In genomic region chr10:107485870-107486269, GRCm38 (mm10) we compare ENCODE assay signal across 29 mouse cellular contexts. TPM values are rescaled to one million over a fixed set of nuclear protein-coding genes. Genes with fewer than 3 reads are reported as not detected.
A peak's percentile ranks its signal among the peaks of the same experiment; 100 is the strongest.
DNase-seq lines count a peak whose midpoint lies in the region; ATAC-seq lines count a peak whose summit lies in the region.
"Had no signal": no experiment of that assay in that cellular context is flagged by ENCODE, and none has a peak within 500 bp of the region (broad histone marks: within the 10 kb centered on the region; RNA-seq: fewer than 3 reads in every experiment).

Gene Myf5 (minus strand): TSS chr10:107486134.

- no peaks in the 10 kb centered on the region for H3K36me3 ChIP-seq in limb, embryonic 12.5 days
- H3K36me3 ChIP-seq in intestine, embryonic 15.5 days: no peaks in the 10 kb centered on the region
- H3K36me3 ChIP-seq: forebrain, embryonic 12.5 days; G1E; kidney, embryonic 15.5 days; liver, embryonic 15.5 days; neural tube, embryonic 13.5 days; stomach, embryonic 15.5 days had no signal

- peaks cover 10% of the 10 kb centered on the region; the same call in 1 of the 2 replicates for H3K4me1 ChIP-seq in limb, embryonic 12.5 days (replicated peaks)
- H3K4me1 ChIP-seq in intestine, embryonic 15.5 days (replicated peaks): no peaks in the 10 kb centered on the region
- H3K4me1 ChIP-seq: kidney, embryonic 15.5 days; liver, embryonic 15.5 days; neural tube, embryonic 13.5 days; stomach, embryonic 15.5 days had no signal

- peaks cover 32% of the 10 kb centered on the region for H3K27me3 ChIP-seq in limb, embryonic 12.5 days
- H3K27me3 ChIP-seq in intestine, embryonic 15.5 days (replicated peaks): no peaks in the 10 kb centered on the region
- H3K27me3 ChIP-seq: forebrain, embryonic 12.5 days; liver, embryonic 15.5 days; neural tube, embryonic 13.5 days; stomach, embryonic 15.5 days had no signal

- intact Hi-C loops in gastrocnemius, postnatal 14 days (cut with DNase I; ENCODE audit: low total_unique reads): no loop called here

- 0 out of 2 replicates have a peak, but pooled peaks have one; percentile 45 for ATAC-seq in limb, embryonic 12.5 days (ENCODE audit: insufficient number of reproducible peaks, insufficient read depth, low FRiP score, low TSS enrichment, low read depth)
- ATAC-seq in intestine, embryonic 15.5 days: no peak
- ATAC-seq: activated CD4-positive, CD25-positive, alpha-beta regulatory T cell, adult 4 months; hindbrain, embryonic 16.5 days; intestine, postnatal 0 days; midbrain, embryonic 16.5 days had no signal

- H3K9ac ChIP-seq in limb, embryonic 12.5 days (replicated peaks): no peak within 1 kb of the TSS
- no peak within 1 kb of the TSS for H3K9ac ChIP-seq in intestine, embryonic 15.5 days
- H3K9ac ChIP-seq: forebrain, embryonic 12.5 days; kidney, embryonic 15.5 days; liver, embryonic 15.5 days; neural tube, embryonic 13.5 days; stomach, embryonic 15.5 days had no signal

- H3K4me3 ChIP-seq in limb, embryonic 12.5 days (replicated peaks): peak within 1 kb of the TSS; percentile 18; the same call in 1 of the 2 replicates
- no peak within 1 kb of the TSS for H3K4me3 ChIP-seq in intestine, embryonic 15.5 days (replicated peaks)
- H3K4me3 ChIP-seq: forebrain, embryonic 12.5 days; kidney, embryonic 15.5 days; layer of hippocampus, adult 2 months; liver, embryonic 15.5 days; neural tube, embryonic 13.5 days; stomach, embryonic 15.5 days had no signal

- DNase-seq in gastrocnemius, postnatal 14 days: peak; percentile 12
- DNase-seq in gastrocnemius, adult 18-20 months (ENCODE audit: low spot score): no peak
- peak; percentile 10 for DNase-seq in retina, embryonic 14.5 days (ENCODE audit: low spot score)
- no peak for DNase-seq in retina, postnatal 1 day
- DNase-seq in adrenal gland, adult 18-20 months (ENCODE audit: low spot score in 2 of 2): no peak
- DNase-seq: adrenal gland, postnatal 25 days; cerebellum, adult 11 months; cerebellum, postnatal 10 days; gastrocnemius, postnatal 10 days; left cerebral cortex, postnatal 4 days; lung, postnatal 14 days; right cerebral cortex, postnatal 14 days; spleen, adult 18-20 months had no signal

- 0 out of 2 replicates have a peak within 1 kb of the TSS, but pooled peaks have one; percentile 29 for H3K27ac ChIP-seq in limb, embryonic 12.5 days
- H3K27ac ChIP-seq in intestine, embryonic 15.5 days: no peak within 1 kb of the TSS
- H3K27ac ChIP-seq: forebrain, embryonic 12.5 days; kidney, embryonic 15.5 days; layer of hippocampus, adult 2 months; liver, embryonic 15.5 days; neural tube, embryonic 13.5 days; stomach, embryonic 15.5 days had no signal

- WGBS in limb, embryonic 12.5 days: 28% methylated on average over 8 of the region's 8 CpGs
- 64% methylated on average over 8 of the region's 8 CpGs for WGBS in intestine, embryonic 15.5 days

- no peaks in the 10 kb centered on the region for H3K9me3 ChIP-seq in limb, embryonic 12.5 days
- no peaks in the 10 kb centered on the region for H3K9me3 ChIP-seq in intestine, embryonic 15.5 days
- H3K9me3 ChIP-seq: forebrain, embryonic 12.5 days; kidney, embryonic 15.5 days; liver, embryonic 15.5 days; neural tube, embryonic 13.5 days; stomach, embryonic 15.5 days had no signal

- H3K4me2 ChIP-seq in limb, embryonic 12.5 days: peak within 1 kb of the TSS; percentile 9; the same call in 1 of the 2 replicates
- H3K4me2 ChIP-seq in intestine, embryonic 15.5 days (replicated peaks): no peak within 1 kb of the TSS
- H3K4me2 ChIP-seq: forebrain, embryonic 12.5 days; kidney, embryonic 15.5 days; liver, embryonic 15.5 days; neural tube, embryonic 13.5 days; stomach, embryonic 15.5 days had no signal

RNA-seq across cellular contexts. Expression of gene Myf5, which starts in this region (rescaled TPM):
- total RNA-seq in gastrocnemius, postnatal 14 days (2021): 1 to 10 TPM; 4.2 to 4.9 TPM
- total RNA-seq in gastrocnemius, adult 18-20 months (2021): 1 to 10 TPM; 1.1 to 2.6 TPM
- 13.3 and 14.2 TPM in 2 replicates for polyA plus RNA-seq in limb, embryonic 12.5 days (2016; fragmentation: Nextera tagmentation; extraction: Ambion mirVana)
- 0.13 TPM in 1 of 2 replicates, not detected in the other for polyA plus RNA-seq in intestine, embryonic 15.5 days (2015; fragmentation: Nextera tagmentation; extraction: Ambion mirVana)
- total RNA-seq in adrenal gland, adult 18-20 months (2021): not detected
- total RNA-seq: adrenal gland, postnatal 25 days; G1E; hematopoietic stem cell, adult 5-6 weeks; layer of hippocampus, adult 2 months; left cerebral cortex, adult 18-20 months; left cerebral cortex, postnatal 4 days; megakaryocyte-erythroid progenitor cell, adult 5-6 weeks had no signal
- polyA plus RNA-seq: forebrain, embryonic 12.5 days; G1E; hindbrain, embryonic 16.5 days; intestine, postnatal 0 days had no signal

Comparison
In these comparisons a context has a peak if more than half of its experiments do, and no peak if none do; other contexts are left out.
1. RNA of gene Myf5 (polyA plus RNA-seq): 13.3 to 14.2 TPM in limb, embryonic 12.5 days; 0.13 TPM in intestine, embryonic 15.5 days; every median in the first group is over 10 times any median in the second.
2. DNase-seq: peak in gastrocnemius, postnatal 14 days (single experiment) and retina, embryonic 14.5 days (single experiment); none in gastrocnemius, adult 18-20 months (single experiment), retina, postnatal 1 day (single experiment) and adrenal gland, adult 18-20 months (0 of 2).